Mouse (Mus musculus) olfactory bulb, adult 2 months (tissue): ENCODE measurements around the gene Tmem170b.
A peak's percentile ranks its signal among the peaks of the same experiment; 100 is the strongest.

Source experiments
- CTCF ChIP-seq: fragments of 200-500 bp; IDR thresholded peaks from 2 replicates; pipeline ENCODE4 v1.5.1; 2012; ENCODE audit warnings: low read depth, mild to moderate bottlenecking, low read length, moderate library complexity; ENCODE audit not compliant: insufficient read depth
- POLR2A ChIP-seq: fragments of 200-500 bp; IDR thresholded peaks from 2 replicates; pipeline ENCODE4 v1.6.1; 2012; ENCODE audit warnings: mild to moderate bottlenecking, low read depth, low read length, moderate library complexity; ENCODE audit not compliant: insufficient read depth

DNA sequence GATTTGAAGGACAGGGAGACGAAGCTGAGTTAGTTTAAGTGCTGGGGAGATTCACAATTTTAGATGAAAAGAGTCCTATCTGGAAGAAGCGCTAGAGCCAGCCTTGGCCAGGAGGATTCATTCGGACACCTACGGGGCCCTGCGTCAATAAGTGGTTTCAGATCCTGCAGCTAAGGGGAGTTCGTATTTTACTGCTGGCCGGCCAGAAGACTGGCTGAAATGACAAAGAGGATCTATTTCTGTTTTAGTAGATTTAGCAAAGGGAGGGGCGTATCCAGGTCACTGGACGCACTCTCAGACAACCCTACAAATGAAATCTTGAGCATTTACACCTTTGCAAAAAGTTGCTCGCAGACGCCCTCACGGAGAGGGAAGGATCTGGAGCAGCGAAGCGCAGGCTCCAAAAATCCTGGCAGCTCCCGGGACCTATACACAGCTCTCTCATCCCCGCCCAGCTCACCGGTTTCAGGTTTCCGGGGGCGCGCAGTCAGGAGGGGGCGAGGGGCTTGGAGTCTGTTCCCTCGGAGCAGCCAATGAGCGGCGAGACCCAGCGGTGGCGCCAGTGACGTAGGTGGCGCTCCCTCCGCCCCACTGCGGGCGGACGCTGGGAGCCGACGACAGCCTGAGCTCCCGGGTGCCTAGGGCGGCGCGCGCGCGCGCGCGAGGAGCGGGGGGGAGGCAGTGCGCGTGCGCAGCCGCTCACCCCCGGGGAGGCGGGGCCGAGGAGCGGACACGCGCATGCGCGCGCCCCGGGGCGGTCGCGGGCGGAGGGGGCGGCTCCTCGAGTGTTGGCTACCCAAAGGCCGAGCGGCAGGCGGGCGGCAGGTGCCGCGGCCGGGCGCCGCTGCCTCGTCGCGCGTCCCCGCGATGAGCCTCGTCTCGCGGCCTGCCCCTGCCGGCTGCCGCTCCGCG, at the start of gene Tmem170b:
- TF ChIP-seq CTCF: no peak
- peak; percentile 51; the same call in 1 of the 2 replicates for TF ChIP-seq POLR2A
